Mouse (Mus musculus): ENCODE measurements around the gene Gpr162. TPM values are rescaled to one million over a fixed set of nuclear protein-coding genes. Genes with fewer than 3 reads are reported as not detected.

The Gpr162 gene
- polyA plus RNA-seq (2016; fragmentation: Nextera tagmentation; extraction: Ambion mirVana): 11.3 and 12.7 TPM in 2 replicates

- peaks cover 69% of the 10 kb centered on the region for H3K4me1 ChIP-seq
Measured at GRCm38 (mm10) chr6:124863658-124864298, at the start of gene Gpr162. Gpr162 (minus strand) TSS chr6:124863983.

GRCm38 (mm10) chr6:124913214-124913613 lies 49.4 kb upstream of the Gpr162 start:
- peaks cover 42% of the 10 kb centered on the region for H3K4me1 ChIP-seq
- H3K4me3 ChIP-seq: no peak overlapping the region
- peak overlapping the region; percentile 100; the same call in 1 of the 2 replicates for H3K27ac ChIP-seq
- no peak overlapping the region for H3K4me2 ChIP-seq (replicated peaks)
- H3K36me3 ChIP-seq: peaks cover 21% of the 10 kb centered on the region
- WGBS: 72% methylated on average over 6 of the region's 6 CpGs
- peaks cover 18% of the 10 kb centered on the region for H3K27me3 ChIP-seq
- no peak overlapping the region for H3K9ac ChIP-seq
- no peaks in the 10 kb centered on the region for H3K9me3 ChIP-seq (replicated peaks)
- ATAC-seq (ENCODE audit: low FRiP score): no peak

More at GRCm38 (mm10) chr6:124863658-124864298, at the start of gene Gpr162:
- Histone ChIP-seq H3K9me3 (replicated peaks) (no peaks in the 10 kb centered on the region), H3K4me3 (peak within 1 kb of the TSS; percentile 61), H3K27me3 (peaks cover 7% of the 10 kb centered on the region; the same call in 1 of the 2 replicates), H3K27ac (peak within 1 kb of the TSS; percentile 92), H3K36me3 (no peaks in the 10 kb centered on the region), H3K9ac (peak within 1 kb of the TSS; percentile 85), H3K4me2 (replicated peaks) (peak within 1 kb of the TSS; percentile 89)
- peak; percentile 63 for ATAC-seq (ENCODE audit: low FRiP score)
- under 1% methylated on average over 25 of the region's 43 CpGs for WGBS

- Histone ChIP-seq H3K27me3 (peaks cover 20% of the 10 kb centered on the region), H3K9me3 (replicated peaks) (no peaks in the 10 kb centered on the region), H3K4me3 (no peak within 1 kb of the TSS), H3K4me1 (peaks cover 40% of the 10 kb centered on the region), H3K27ac (peak within 1 kb of the TSS; percentile 7; the same call in 1 of the 2 replicates), H3K36me3 (peaks cover 21% of the 10 kb centered on the region), H3K9ac (peak within 1 kb of the TSS; percentile 43; the same call in 1 of the 2 replicates), H3K4me2 (replicated peaks) (peak within 1 kb of the TSS; percentile 26; the same call in 1 of the 2 replicates)
- no peak for ATAC-seq (ENCODE audit: low FRiP score)
- WGBS: 23% methylated on average over 12 of the region's 13 CpGs
Measured at GRCm38 (mm10) chr6:124911533-124912218, 47.9 kb upstream of the Gpr162 start, which contains the start of gene Lag3. Lag3 (minus strand) TSS chr6:124911705.

- 0 out of 2 replicates have a peak, but pooled peaks have one; percentile 8 for ATAC-seq (ENCODE audit: low FRiP score)
- Histone ChIP-seq H3K4me1 (peaks cover 34% of the 10 kb centered on the region), H3K27ac (0 out of 2 replicates have a peak overlapping the region, but pooled peaks have one; percentile 55), H3K9me3 (replicated peaks) (no peaks in the 10 kb centered on the region), H3K27me3 (peaks cover 20% of the 10 kb centered on the region), H3K9ac (peak overlapping the region; percentile 61), H3K4me3 (0 out of 2 replicates have a peak overlapping the region, but pooled peaks have one; percentile 15), H3K36me3 (peaks cover 21% of the 10 kb centered on the region), H3K4me2 (replicated peaks) (peak overlapping the region; percentile 43)
- WGBS: 1% methylated on average over 32 of the region's 32 CpGs
Measured at GRCm38 (mm10) chr6:124910032-124910431, 46.2 kb upstream of the Gpr162 start.

GRCm38 (mm10) chr6:124907767-124908166 lies 44.0 kb upstream of the Gpr162 start:
- Histone ChIP-seq H3K27ac (no peak overlapping the region), H3K4me2 (replicated peaks) (no peak overlapping the region), H3K27me3 (peaks cover 20% of the 10 kb centered on the region), H3K4me1 (peaks cover 26% of the 10 kb centered on the region), H3K36me3 (no peaks in the 10 kb centered on the region), H3K9me3 (replicated peaks) (no peaks in the 10 kb centered on the region), H3K4me3 (no peak overlapping the region), H3K9ac (no peak overlapping the region)
- no peak for ATAC-seq (ENCODE audit: low FRiP score)
- 87% methylated on average over 1 of the region's 1 CpGs for WGBS

GRCm38 (mm10) chr6:124904991-124905860 lies 41.4 kb upstream of the Gpr162 start:
- Histone ChIP-seq H3K4me1 (peaks cover 23% of the 10 kb centered on the region), H3K4me3 (0 out of 2 replicates have a peak overlapping the region, but pooled peaks have one; percentile 37), H3K36me3 (no peaks in the 10 kb centered on the region), H3K4me2 (replicated peaks) (peak overlapping the region; percentile 66), H3K27me3 (peaks cover 15% of the 10 kb centered on the region), H3K9ac (peak overlapping the region; percentile 69), H3K9me3 (replicated peaks) (no peaks in the 10 kb centered on the region), H3K27ac (peak overlapping the region; percentile 99)
- peak; percentile 12; the same call in 1 of the 2 replicates for ATAC-seq (ENCODE audit: low FRiP score)
- 32% methylated on average over 16 of the region's 16 CpGs for WGBS

- ATAC-seq (ENCODE audit: low FRiP score): peak; percentile 79
- WGBS: 7% methylated on average over 24 of the region's 24 CpGs
Measured at GRCm38 (mm10) chr6:124904161-124904981, 40.6 kb upstream of the Gpr162 start.

GRCm38 (mm10) chr6:124903580-124904151 lies 39.9 kb upstream of the Gpr162 start:
- H3K4me1 ChIP-seq: peaks cover 15% of the 10 kb centered on the region
- no peaks in the 10 kb centered on the region for H3K9me3 ChIP-seq (replicated peaks)
- H3K27me3 ChIP-seq: 0 out of 2 replicates have a peak, but pooled peaks cover 6% of the 10 kb centered on the region
- peak overlapping the region; percentile 37 for H3K4me3 ChIP-seq
- H3K4me2 ChIP-seq (replicated peaks): peak overlapping the region; percentile 66
- peak; percentile 89 for ATAC-seq (ENCODE audit: low FRiP score)
- 0% methylated on average over 23 of the region's 23 CpGs for WGBS
- peak overlapping the region; percentile 99 for H3K27ac ChIP-seq
- no peaks in the 10 kb centered on the region for H3K36me3 ChIP-seq
- peak overlapping the region; percentile 69 for H3K9ac ChIP-seq

More at GRCm38 (mm10) chr6:124904161-124904981, 40.6 kb upstream of the Gpr162 start:
- peak overlapping the region; percentile 37 for H3K4me3 ChIP-seq
- H3K36me3 ChIP-seq: no peaks in the 10 kb centered on the region
- H3K9me3 ChIP-seq (replicated peaks): no peaks in the 10 kb centered on the region
- peak overlapping the region; percentile 66 for H3K4me2 ChIP-seq (replicated peaks)
- peak overlapping the region; percentile 99 for H3K27ac ChIP-seq
- 0 out of 2 replicates have a peak, but pooled peaks cover 6% of the 10 kb centered on the region for H3K27me3 ChIP-seq
- peak overlapping the region; percentile 69 for H3K9ac ChIP-seq
- H3K4me1 ChIP-seq: peaks cover 15% of the 10 kb centered on the region

- Histone ChIP-seq H3K4me3 (no peak overlapping the region), H3K4me2 (replicated peaks) (no peak overlapping the region), H3K4me1 (peaks cover 15% of the 10 kb centered on the region), H3K27me3 (no peaks in the 10 kb centered on the region), H3K36me3 (no peaks in the 10 kb centered on the region), H3K27ac (no peak overlapping the region), H3K9me3 (replicated peaks) (no peaks in the 10 kb centered on the region), H3K9ac (no peak overlapping the region)
- ATAC-seq (ENCODE audit: low FRiP score): no peak
Measured at GRCm38 (mm10) chr6:124901851-124902250, 38.1 kb upstream of the Gpr162 start.

- Histone ChIP-seq H3K36me3 (no peaks in the 10 kb centered on the region), H3K9ac (no peak overlapping the region), H3K9me3 (replicated peaks) (no peaks in the 10 kb centered on the region), H3K27me3 (no peaks in the 10 kb centered on the region), H3K4me2 (replicated peaks) (no peak overlapping the region), H3K27ac (no peak overlapping the region), H3K4me3 (no peak overlapping the region), H3K4me1 (peaks cover 15% of the 10 kb centered on the region)
- ATAC-seq (ENCODE audit: low FRiP score): no peak
- WGBS: 55% methylated on average over 10 of the region's 10 CpGs
Measured at GRCm38 (mm10) chr6:124900801-124901480, 37.2 kb upstream of the Gpr162 start.
